Mouse (Mus musculus) limb, embryonic 15.5 days (tissue): ENCODE results near the gene Gm45837. TPM values are rescaled to one million over a fixed set of nuclear protein-coding genes. Genes with fewer than 3 reads are reported as not detected.

Source experiments
- ATAC-seq: fragments of 200-750 bp; cut with Nextera tagmentation; 2 replicates; pipeline ENCODE4 v1.8.0; 2017; ENCODE audit warnings: low read depth, moderate TSS enrichment; ENCODE audit not compliant: insufficient number of reproducible peaks, low FRiP score, low TSS enrichment
- H3K27ac ChIP-seq: fragments of 300-500 bp; sonication (generic); 2 replicates; pipeline ENCODE4 v1.5.1; 2015; ENCODE audit warnings: moderate library complexity, mild to moderate bottlenecking, inconsistent platforms
- H3K27me3 ChIP-seq: fragments of 300-500 bp; sonication (generic); 2 replicates; pipeline ENCODE4 v1.6.1; 2015; ENCODE audit warnings: inconsistent platforms
- H3K36me3 ChIP-seq: fragments of 300-500 bp; sonication (generic); 2 replicates; pipeline ENCODE4 v1.6.1; 2015; ENCODE audit warnings: inconsistent platforms
- H3K4me1 ChIP-seq: fragments of 300-500 bp; sonication (generic); 2 replicates; pipeline ENCODE4 v1.6.1; 2015; ENCODE audit warnings: inconsistent platforms
- H3K4me2 ChIP-seq: fragments of 300-500 bp; sonication (generic); 2 replicates; pipeline ENCODE4 v1.6.1; 2015; ENCODE audit warnings: mild to moderate bottlenecking, inconsistent platforms
- H3K4me3 ChIP-seq: fragments of 300-500 bp; sonication (generic); 2 replicates; pipeline ENCODE4 v1.5.1; 2015; ENCODE audit warnings: mild to moderate bottlenecking, inconsistent platforms
- H3K9ac ChIP-seq: fragments of 300-500 bp; sonication (generic); 2 replicates; pipeline ENCODE4 v1.6.1; 2015; ENCODE audit warnings: inconsistent platforms
- H3K9me3 ChIP-seq: fragments of 300-500 bp; sonication (generic); 2 replicates; pipeline ENCODE4 v1.6.1; 2016; ENCODE audit warnings: inconsistent platforms
- WGBS: fragments of 180-500 bp; shearing (Covaris S2); methylation state at CpG from one replicate; pipeline ENCODE4 v1.1.7; 2015; 5-methylcytosine and 5-hydroxymethylcytosine counted together
- polyA plus RNA-seq: library from polyadenylated mRNA; unstranded; fragments of >200 nt; fragmentation: Nextera tagmentation; extraction: Ambion mirVana; gene quantifications from 2 replicates; pipeline ENCODE4 v1.2.1, GENCODE M21; 2015

Gene Gm45837
- polyA plus RNA-seq, 1 experiment from 2014 or later, result 3.6 TPM

DNA sequence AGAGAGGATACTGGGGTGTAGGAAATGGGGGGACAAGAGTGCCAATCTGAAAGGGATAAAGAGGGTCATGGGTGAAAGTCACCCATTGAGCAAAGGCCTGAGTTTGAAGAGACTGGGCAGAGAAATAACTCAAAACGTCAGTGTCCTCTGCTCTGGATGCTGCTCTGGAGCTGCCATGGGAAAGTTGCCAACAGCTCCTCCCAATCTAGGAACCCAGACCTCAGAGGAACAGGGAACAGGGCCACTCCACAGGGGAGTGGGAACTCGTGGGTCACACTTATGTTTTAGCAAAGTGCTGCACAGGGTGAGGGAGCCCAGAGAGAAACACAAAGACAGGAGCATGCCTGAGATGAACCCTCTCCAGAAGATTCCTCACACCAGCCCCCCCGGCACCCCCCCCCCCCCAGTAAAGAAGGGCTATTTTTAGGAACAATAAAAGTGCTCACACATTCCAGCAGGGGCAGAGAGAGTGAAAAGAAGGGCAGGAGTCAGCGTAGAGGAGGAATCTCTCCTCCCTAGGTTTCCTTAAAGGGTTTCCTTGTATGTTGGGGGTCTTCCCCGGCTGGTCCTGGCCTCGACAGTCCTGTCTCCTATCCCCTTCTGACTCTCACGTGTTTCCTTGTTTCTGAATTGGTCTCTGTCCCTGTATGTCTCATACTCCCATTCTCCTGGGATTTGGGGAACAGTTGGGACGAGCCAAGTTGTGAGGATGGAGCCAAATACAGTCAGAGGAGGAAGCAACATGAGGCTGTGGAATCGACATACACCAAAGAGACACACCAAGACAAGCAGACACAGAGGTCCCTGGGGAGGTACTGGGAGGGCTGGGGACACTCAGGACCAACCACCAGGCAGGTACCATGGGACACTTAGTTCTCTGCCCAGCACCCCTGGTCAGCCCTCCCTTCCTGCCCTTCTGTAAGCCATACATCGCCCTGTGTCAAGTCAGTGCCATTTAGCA, 62.2 kb downstream of the Gm45837 start:
- H3K9me3 ChIP-seq, result no peaks in the 10 kb centered on the region
- H3K4me1 ChIP-seq, result peaks cover 13% of the 10 kb centered on the region
- no peak overlapping the region for H3K4me3 ChIP-seq
- H3K36me3 ChIP-seq, result no peaks in the 10 kb centered on the region
- H3K4me2 ChIP-seq, result no peak overlapping the region
- H3K27me3 ChIP-seq, result no peaks in the 10 kb centered on the region
- H3K9ac ChIP-seq, result no peak overlapping the region
- H3K27ac ChIP-seq, result no peak overlapping the region
- ATAC-seq, result peak; percentile 22; the same call in 1 of the 2 replicates
- 40% methylated on average over 10 of the region's 10 CpGs for WGBS

DNA sequence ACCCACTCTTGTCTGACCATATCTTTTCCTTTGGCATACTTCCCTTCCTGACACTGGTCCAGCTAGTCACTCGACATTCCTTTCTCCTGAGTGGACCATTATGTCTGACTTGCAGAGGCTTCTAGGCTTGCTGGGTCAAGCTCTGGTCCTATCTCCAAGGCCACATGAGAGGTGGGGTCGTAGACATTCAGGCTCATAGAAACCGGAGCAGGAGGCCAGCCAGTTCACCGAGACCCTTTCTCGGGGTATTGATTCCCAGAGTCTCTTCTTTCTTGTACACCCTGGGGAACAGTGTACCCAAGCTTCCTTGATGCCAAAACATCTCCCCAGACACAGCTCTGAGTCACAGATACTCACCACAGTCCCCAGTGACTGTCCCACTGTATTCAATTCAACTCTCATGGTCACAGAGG, 63.7 kb downstream of the Gm45837 start:
- H3K27ac ChIP-seq, result no peak overlapping the region
- no peak overlapping the region for H3K9ac ChIP-seq
- no peaks in the 10 kb centered on the region for H3K9me3 ChIP-seq
- 86% methylated on average over 5 of the region's 5 CpGs for WGBS
- ATAC-seq, result no peak
- no peaks in the 10 kb centered on the region for H3K36me3 ChIP-seq
- H3K27me3 ChIP-seq, result no peaks in the 10 kb centered on the region
- no peak overlapping the region for H3K4me2 ChIP-seq
- no peak overlapping the region for H3K4me3 ChIP-seq
- H3K4me1 ChIP-seq, result peaks cover 13% of the 10 kb centered on the region

DNA sequence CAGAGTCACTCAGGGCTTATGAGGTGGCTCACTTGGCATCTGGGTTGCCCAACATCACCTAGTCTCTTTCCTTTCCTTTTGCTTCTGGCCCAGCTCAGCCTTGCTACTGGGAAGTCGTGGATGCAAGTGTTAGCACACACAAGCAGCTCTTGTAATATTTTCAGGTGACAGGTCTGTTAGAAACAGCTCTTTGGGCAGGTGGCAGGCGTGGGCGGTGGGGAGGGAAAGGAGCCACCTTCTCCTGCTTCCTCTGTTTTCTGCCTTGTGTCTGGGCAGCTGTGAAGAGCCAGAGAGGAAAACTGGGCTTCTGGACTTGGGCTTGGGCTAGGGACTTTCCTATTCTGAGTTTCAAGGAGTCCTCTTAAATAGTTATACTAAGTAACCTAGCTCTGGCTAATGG, 65.3 kb downstream of the Gm45837 start:
- ATAC-seq, result no peak
- H3K36me3 ChIP-seq, result no peaks in the 10 kb centered on the region
- H3K27ac ChIP-seq, result no peak overlapping the region
- no peak overlapping the region for H3K4me3 ChIP-seq
- 68% methylated on average over 3 of the region's 3 CpGs for WGBS
- no peak overlapping the region for H3K4me2 ChIP-seq
- H3K4me1 ChIP-seq, result peaks cover 13% of the 10 kb centered on the region
- no peak overlapping the region for H3K9ac ChIP-seq
- no peaks in the 10 kb centered on the region for H3K27me3 ChIP-seq
- no peaks in the 10 kb centered on the region for H3K9me3 ChIP-seq

DNA sequence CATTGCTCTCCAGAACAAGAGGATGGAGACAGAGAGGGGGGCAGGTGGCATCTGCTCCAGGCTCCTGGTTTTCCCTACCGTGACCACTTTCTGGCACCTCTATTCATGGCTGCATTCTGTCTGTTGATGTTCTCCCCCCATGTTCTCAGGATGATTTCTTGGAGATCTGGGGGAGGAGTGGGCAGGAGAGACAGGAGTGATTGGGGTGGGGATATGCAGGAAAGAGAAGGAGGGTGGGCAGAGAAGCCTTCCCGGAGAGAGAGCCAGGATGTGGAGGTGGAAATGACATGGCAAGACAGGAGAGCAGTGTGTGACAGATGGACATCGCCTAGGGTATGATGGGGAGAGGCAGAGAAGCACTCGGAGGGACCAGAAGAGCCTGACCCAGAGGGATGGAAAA, 65.8 kb downstream of the Gm45837 start:
- no peak overlapping the region for H3K4me2 ChIP-seq
- WGBS, result 62% methylated on average over 4 of the region's 4 CpGs

DNA sequence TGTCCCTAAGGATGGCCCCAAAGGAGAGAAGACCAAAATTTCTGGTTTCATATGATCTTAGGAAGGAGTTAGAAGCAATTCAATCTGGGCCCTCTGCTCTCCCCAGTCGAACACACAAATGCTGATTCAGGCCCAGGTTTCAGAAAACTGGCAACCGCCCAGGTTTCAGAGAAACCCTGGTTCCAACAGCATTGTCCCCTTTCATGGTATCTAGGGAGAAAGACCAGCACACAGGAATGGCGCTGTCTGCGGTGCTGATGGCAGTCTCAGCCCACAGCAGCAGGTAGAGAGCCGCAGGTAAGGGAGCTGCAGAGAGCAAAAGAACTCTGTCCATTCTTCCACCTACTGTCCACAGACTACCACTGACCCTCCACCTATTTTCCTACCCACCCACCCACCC, 66.5 kb downstream of the Gm45837 start:
- Histone ChIP-seq H3K27ac (no peak overlapping the region), H3K4me2 (no peak overlapping the region), H3K9me3 (no peaks in the 10 kb centered on the region), H3K4me3 (no peak overlapping the region), H3K36me3 (no peaks in the 10 kb centered on the region), H3K27me3 (no peaks in the 10 kb centered on the region), H3K9ac (no peak overlapping the region), H3K4me1 (peaks cover 9% of the 10 kb centered on the region)
- ATAC-seq, result no peak
- 45% methylated on average over 5 of the region's 5 CpGs for WGBS

More for the DNA sequence above, 65.8 kb downstream of the Gm45837 start:
- Histone ChIP-seq H3K27ac (no peak overlapping the region), H3K4me3 (no peak overlapping the region), H3K9ac (no peak overlapping the region), H3K27me3 (no peaks in the 10 kb centered on the region), H3K9me3 (no peaks in the 10 kb centered on the region), H3K36me3 (no peaks in the 10 kb centered on the region), H3K4me1 (peaks cover 13% of the 10 kb centered on the region)
- ATAC-seq, result no peak

- Histone ChIP-seq H3K27me3 (no peaks in the 10 kb centered on the region), H3K27ac (no peak overlapping the region), H3K9ac (no peak overlapping the region), H3K4me2 (no peak overlapping the region), H3K9me3 (no peaks in the 10 kb centered on the region), H3K36me3 (no peaks in the 10 kb centered on the region), H3K4me1 (peaks cover 5% of the 10 kb centered on the region; the same call in 1 of the 2 replicates), H3K4me3 (no peak overlapping the region)
- no peak for ATAC-seq
- 67% methylated on average over 5 of the region's 5 CpGs for WGBS
Measured at GRCm38 (mm10) chr7:101478099-101478498, 67.4 kb downstream of the Gm45837 start.

GRCm38 (mm10) chr7:101479841-101480240, 69.2 kb downstream of the Gm45837 start:
- Histone ChIP-seq H3K4me3 (no peak overlapping the region), H3K36me3 (no peaks in the 10 kb centered on the region), H3K9ac (no peak overlapping the region), H3K9me3 (no peaks in the 10 kb centered on the region), H3K4me1 (peaks cover 5% of the 10 kb centered on the region; the same call in 1 of the 2 replicates), H3K27ac (no peak overlapping the region), H3K4me2 (no peak overlapping the region), H3K27me3 (no peaks in the 10 kb centered on the region)
- no peak for ATAC-seq
- 72% methylated on average over 4 of the region's 4 CpGs for WGBS

DNA sequence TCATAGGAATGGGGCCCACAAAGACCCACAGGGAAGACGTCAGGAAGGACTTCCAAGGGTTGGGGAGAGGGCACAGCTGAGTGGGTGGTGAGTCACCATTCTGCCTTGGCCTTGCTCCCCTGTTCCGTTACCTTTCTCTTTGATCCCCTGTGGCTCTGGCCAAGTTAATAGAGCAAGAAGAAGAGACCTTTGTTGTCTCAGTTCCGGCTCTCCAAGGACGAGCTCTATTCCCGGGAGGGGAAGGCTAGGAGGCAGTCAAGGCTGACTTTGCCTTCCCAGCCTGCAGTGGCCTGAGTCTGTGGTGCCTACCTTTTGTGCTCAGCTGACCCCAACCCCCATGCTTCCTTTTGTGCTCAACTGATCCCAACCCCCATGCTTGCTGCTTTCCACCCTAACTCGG, 70.0 kb downstream of the Gm45837 start:
- Histone ChIP-seq H3K36me3 (no peaks in the 10 kb centered on the region), H3K4me1 (peaks cover 5% of the 10 kb centered on the region; the same call in 1 of the 2 replicates), H3K9ac (no peak overlapping the region), H3K27me3 (no peaks in the 10 kb centered on the region), H3K4me2 (no peak overlapping the region), H3K4me3 (no peak overlapping the region), H3K27ac (no peak overlapping the region), H3K9me3 (no peaks in the 10 kb centered on the region)
- ATAC-seq, result no peak
- WGBS, result 54% methylated on average over 6 of the region's 6 CpGs

DNA sequence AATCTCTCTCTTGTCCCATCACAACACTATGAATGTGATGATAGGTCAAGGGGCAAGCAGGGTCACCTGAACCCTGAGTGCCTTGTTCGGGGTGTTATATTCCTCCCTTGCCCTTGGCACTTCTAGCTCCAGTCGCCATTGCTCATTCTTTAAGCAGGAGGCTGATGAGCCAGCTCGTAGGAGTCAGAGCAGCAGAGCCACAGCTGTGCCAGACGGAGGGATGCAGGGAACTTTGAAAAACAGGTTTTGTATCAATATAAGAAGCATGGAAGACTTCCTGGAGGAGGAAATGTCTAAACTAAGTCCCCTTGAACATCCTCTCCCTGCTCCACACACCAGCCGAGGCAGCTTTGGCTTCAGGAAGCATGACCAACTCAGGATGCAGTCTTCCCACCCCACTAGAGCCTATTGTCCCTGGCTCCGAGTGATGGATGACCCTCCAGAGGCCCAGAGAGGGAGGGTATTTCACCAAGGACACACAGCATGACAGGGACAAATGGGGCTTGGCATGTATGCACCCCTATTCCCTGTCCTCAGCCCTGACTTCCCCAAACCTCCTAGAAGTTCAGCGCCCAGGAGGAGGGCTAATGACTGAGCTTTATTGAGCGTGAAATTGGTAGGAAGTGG, 71.3 kb downstream of the Gm45837 start:
- no peak for ATAC-seq
- H3K9ac ChIP-seq, result no peak overlapping the region
- no peak overlapping the region for H3K4me2 ChIP-seq
- H3K27me3 ChIP-seq, result no peaks in the 10 kb centered on the region
- H3K4me3 ChIP-seq, result no peak overlapping the region
- H3K36me3 ChIP-seq, result no peaks in the 10 kb centered on the region
- H3K9me3 ChIP-seq, result no peaks in the 10 kb centered on the region
- 44% methylated on average over 8 of the region's 8 CpGs for WGBS
- H3K4me1 ChIP-seq, result peaks cover 5% of the 10 kb centered on the region; the same call in 1 of the 2 replicates
- H3K27ac ChIP-seq, result no peak overlapping the region

DNA sequence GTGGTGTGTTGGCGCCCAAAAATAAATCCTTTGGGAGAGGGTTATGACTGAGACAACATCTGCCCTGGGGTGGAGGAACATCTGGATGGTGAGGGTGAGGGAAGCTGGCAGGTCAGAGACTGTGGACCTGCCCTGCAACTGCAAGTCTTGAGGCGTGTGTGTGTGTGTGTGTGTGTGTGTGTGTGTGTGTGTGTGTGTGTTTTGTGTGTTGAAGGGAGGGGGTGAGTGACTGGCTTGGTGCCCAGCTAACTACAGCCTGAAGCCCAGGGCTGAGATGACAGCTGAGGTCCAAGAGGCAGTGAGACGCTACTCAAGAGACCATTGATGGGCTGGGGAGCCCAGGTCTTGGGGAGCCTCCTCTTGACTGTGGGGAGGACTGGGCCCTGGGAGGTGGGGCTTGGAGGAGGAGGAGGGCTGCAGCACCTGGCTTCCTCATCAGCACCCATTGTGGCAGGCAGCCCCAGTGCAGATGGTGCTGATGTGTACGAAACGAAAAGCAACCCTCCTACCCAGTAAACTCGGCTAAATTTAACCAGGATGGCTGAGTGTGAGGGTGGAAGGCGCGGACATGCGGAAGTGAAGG, 71.9 kb downstream of the Gm45837 start:
- Histone ChIP-seq H3K4me3 (no peak overlapping the region), H3K4me2 (no peak overlapping the region), H3K27ac (no peak overlapping the region), H3K9ac (no peak overlapping the region), H3K27me3 (no peaks in the 10 kb centered on the region), H3K36me3 (no peaks in the 10 kb centered on the region), H3K9me3 (no peaks in the 10 kb centered on the region), H3K4me1 (peaks cover 5% of the 10 kb centered on the region; the same call in 1 of the 2 replicates)
- no peak for ATAC-seq
- 53% methylated on average over 9 of the region's 9 CpGs for WGBS

GRCm38 (mm10) chr7:101483498-101484115, 72.9 kb downstream of the Gm45837 start:
- H3K27ac ChIP-seq, result no peak overlapping the region
- no peaks in the 10 kb centered on the region for H3K27me3 ChIP-seq
- H3K4me2 ChIP-seq, result no peak overlapping the region
- 69% methylated on average over 9 of the region's 9 CpGs for WGBS
- no peaks in the 10 kb centered on the region for H3K36me3 ChIP-seq
- no peak overlapping the region for H3K4me3 ChIP-seq
- no peak overlapping the region for H3K9ac ChIP-seq
- no peak for ATAC-seq
- no peaks in the 10 kb centered on the region for H3K9me3 ChIP-seq
- peaks cover 5% of the 10 kb centered on the region; the same call in 1 of the 2 replicates for H3K4me1 ChIP-seq
